Mouse (Mus musculus): ENCODE data around the gene Asb6.

Asb6 gene

DNA sequence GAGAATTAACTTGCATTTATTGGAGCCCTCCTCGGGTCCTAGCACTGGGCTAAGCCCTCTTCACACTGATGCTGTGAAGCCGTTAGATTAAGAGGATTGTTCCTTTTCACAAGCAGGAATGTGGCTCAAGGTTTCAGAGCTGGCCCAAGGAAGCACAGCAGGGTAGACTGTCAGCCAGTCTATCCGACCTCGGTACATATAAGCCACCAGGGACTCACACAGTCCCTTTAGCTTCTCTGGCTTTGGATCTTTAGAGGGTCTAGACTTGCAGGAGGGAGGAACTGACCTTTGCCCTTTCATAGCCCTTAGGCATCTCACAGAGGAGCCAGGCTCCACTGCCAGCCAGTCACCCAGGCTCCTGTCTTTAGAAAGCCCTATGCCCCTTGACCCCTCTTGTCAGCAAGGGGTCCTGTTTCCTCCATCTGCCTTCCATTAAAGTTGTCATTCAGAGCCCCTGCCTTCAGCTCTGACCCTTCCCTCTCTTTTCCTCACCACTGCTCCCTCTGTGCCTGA, at the start of gene Asb6:
TSS of gene Asb6 (minus strand) at position 51 of the 513 bp plus-strand sequence.
- no peak for DNase-seq (ENCODE audit: low spot score)

DNA sequence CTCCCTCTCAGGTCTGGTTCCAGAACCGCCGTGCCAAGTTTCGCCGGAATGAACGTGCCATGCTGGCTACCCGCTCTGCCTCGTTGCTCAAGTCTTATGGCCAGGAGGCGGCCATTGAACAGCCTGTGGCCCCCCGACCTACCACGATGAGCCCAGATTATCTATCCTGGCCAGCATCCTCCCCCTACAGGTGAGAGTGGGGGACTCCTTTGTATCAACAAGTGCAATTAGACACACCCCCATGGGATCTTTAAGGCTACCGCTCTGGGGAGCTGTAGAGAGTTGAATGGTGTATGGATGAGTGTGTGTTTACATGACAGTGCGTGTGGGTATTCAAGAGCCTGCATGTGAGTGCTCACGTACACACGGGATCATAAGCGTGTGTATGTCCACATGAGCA, 49.3 kb upstream of the Asb6 start:
- DNase-seq (ENCODE audit: low spot score) = no peak

DNA sequence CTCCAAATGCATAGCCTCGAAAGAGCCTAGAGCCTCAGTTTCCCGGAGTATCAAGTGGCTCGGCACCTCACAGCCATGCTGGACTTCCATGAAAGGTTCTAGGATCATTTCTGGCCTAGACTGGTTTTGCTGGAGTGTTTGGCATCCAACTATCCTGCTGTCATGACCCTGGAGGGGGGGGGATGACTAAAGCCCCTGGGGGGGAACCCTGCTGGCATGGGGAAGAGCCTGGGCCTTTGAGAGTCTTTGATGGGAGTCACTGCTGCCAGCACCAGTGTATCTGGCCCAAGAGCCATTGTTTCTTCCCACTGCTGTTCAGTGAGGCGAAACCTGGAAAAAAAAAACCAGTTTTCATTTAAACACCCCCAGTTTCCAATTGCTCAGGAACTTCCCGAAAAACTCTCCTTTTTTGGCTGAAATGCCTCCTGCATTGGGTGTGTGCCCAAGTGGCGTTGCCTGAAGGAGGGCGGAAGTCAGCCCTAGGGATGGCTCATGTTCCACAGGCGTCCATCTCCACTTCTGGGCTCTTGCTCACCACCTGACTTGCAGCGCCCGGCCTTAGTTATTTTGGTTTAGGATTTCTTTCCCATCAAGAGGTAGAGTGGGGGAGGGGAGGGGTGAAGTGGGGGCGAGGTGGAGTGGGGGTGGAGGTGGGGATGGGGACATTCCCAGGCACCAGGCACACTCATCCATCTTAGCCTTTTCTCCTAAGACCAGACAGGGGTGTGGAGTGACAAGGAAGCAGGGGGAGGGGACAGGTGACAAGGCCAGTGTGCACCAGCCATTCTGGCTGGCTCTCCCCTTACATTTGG, 45.7 kb upstream of the Asb6 start:
- no peak for DNase-seq (ENCODE audit: low spot score)

DNA sequence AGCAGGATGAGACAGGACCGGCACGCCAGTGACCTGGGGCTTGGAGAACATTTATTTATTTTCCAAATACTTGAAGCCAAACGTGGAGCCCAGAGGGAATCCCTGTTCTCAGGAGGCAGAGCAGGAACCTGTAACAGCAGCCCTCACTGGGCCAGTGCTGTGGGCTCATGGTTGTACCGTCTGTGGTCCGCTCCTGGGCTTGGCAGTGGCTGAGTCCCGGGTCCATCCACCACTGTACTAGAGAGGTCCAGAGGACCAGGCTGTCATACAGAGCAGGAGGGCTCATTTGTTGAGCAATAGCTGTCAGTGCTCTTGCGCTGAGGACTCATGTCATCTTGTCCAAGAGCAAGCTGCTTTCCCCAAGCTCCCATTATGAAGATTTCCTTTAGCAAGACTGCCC, 45.0 kb upstream of the Asb6 start:
- no peak for DNase-seq (ENCODE audit: low spot score)

DNA sequence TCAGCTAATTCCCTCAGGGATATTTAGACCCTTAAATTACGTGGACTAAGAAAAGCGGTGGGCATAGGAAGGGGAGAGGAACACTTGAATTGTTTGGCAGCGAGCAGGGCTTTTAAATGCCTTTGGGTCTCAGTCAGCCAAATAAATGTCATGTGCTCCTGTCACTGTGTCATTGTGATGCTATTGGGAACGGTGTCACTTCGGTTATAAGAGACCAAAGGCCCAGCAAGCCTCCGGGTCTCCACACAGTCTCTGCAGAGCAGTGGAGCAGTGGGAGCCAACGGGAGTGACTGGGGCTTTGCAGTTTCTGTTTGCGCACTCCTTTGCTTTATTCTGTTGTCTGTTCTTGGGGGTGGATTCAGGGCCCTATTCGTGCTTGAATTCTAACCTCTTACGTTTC, 44.3 kb upstream of the Asb6 start:
- DNase-seq (ENCODE audit: low spot score) = no peak

DNA sequence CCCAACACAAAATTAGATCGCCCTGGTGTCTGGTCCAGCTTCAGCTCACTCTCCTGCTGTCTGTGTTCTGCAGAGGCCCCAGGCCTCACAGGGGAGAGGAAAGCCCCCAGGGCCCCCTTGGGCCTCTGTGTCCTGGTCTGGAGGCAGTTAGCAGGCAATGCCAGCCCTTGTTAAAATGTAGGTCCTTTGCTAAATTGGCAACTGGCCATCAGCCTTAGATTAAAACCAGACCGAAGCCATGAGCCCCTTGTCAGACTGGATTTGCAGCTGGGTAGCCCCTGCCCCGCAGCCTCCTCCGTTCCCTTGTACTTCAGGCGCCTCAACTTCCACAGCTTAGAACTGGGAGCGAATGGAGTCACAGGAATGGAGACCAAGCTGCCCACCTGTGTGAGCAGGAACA, 42.5 kb upstream of the Asb6 start:
- no peak for DNase-seq (ENCODE audit: low spot score)

DNA sequence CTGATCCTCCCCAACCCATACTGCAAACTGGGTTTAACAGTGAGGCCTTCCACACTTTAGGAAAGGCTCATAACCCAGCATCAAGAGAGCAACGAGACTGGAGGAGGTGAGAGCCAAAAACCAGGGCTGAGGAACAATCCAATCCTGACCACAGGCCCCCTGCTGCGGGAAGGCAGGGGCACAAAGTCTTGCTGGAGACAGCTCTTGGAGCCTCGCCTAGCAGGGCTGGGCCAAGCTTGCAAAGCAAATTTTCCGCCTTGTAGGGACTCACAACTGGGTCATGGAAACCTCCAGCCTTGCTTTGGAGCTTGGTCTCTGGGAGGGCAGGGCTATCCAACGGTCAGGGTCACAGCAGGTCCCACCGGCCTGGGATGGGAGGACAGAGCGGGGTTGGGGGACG, 40.7 kb upstream of the Asb6 start:
- no peak for DNase-seq (ENCODE audit: low spot score)

DNA sequence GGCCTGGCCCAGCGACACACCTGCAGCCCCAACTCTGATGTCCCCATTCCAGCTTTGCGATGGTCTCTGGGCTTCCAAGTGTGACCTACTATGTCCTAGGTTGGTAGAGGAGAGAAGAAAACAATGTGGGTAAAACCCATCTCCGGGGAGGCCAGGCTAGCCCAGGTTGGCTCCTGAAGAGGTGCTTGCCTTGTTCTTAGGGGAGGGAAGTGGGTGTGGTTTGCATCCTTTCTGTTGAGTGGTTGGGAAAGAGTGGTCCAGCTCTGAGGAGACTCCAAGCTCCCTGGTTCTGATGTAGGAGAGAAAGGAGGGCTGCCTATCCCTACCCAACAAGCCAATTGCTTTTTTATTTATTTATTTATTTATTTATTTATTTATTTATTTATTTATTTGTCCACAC, 35.3 kb upstream of the Asb6 start:
- DNase-seq (ENCODE audit: low spot score) = no peak

DNA sequence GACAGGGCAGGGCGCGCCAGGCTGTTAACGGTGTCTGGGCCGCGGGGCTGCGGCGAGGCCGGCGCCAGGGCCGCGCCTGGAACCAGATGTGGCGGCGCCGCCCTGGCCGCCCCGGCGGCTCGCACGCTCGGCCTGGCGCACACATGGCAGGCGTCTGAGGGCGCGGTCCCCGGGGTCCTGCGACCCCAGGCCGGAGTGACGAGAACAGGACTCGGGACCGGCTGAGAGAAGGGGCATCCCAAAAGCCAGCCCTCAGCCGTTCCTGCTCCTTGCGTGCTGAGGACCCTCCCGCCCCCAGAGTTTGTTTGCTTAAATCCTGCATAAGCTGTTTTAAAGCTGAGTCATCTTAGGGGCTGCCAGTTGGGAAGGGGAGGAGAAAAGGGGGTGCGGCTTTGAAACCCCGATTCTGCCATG, 34.8 kb upstream of the Asb6 start:
- no peak for DNase-seq (ENCODE audit: low spot score)

DNA sequence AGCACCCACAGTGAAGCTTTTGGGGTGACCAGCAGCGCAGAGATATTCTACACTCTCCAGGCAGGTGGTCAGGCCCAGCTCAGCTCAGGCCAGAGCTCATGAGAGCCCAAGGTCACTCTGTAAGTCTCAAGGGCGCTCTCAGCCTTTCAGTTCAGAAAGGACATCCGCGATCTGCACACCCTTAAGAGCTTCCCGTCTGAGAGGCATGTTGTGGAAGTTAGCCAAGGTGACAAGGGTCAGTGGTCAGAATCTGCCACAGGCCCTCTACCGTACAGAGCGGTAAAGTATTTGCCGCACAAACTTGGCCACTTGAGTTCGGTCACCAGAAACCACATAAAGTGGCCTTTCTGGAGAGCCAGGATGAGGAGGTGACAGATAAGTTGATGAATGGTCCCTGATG, 33.4 kb upstream of the Asb6 start:
- no peak for DNase-seq (ENCODE audit: low spot score)

DNA sequence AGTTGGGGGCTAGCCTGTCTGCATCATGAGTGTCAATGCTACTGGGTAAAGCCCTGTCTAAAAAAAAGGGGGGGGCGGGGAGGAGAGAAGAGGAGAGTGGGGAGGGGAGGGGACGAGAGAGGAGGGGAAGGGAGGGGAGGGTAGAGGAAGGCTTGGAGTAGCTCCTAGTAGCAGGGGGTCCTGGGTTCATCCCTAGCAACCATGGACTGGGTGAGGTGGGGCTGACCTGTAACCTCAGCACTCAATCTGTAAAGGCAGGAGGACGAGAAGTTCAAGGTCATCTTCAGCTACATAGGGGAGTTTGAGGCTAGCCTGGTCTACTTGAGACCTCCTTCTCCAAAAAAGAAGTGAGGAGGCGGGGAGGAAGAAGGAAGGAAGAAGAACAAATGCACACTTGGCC, 31.9 kb upstream of the Asb6 start:
- DNase-seq (ENCODE audit: low spot score) = no peak

DNA sequence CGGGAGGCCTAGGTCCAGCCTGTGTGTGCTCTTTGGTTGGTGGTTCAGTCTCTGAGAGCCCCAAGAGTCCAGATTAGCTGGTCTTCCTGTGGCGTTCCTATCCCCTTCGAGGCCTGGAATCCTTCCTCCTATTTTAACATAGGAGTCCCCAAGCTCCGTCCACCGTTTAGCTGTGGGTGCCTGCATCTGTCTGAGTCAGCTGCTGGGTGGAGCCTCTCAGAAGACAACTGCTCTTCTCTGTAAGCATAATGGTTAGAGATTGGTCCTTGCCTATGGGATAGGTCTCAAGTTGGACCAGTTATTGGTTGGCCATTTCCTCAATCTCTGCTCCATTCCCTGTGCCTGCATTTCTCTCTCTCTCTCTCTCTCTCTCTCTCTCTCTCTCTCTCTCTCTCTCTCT, 29.6 kb upstream of the Asb6 start:
- DNase-seq (ENCODE audit: low spot score) = no peak

DNA sequence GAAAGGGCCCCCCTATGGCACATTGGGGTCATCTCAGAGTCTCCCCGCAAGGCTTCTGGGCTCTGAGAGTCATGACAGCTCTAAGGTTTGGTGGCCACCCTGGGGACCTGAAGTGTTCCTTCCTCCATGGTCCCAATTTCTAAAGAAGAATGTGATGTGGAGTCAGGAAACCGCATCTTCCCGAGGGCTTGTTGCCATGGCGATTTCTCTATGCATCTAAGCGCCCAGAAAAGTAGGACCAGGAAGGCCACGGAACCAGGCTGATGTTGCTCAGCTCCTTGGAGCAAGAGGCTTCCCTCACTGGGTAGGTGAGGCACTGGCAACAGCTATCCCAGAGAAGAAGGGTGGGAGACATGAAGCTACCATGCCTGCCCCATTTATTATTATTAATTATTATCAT, 26.9 kb upstream of the Asb6 start:
- DNase-seq (ENCODE audit: low spot score) = no peak

DNA sequence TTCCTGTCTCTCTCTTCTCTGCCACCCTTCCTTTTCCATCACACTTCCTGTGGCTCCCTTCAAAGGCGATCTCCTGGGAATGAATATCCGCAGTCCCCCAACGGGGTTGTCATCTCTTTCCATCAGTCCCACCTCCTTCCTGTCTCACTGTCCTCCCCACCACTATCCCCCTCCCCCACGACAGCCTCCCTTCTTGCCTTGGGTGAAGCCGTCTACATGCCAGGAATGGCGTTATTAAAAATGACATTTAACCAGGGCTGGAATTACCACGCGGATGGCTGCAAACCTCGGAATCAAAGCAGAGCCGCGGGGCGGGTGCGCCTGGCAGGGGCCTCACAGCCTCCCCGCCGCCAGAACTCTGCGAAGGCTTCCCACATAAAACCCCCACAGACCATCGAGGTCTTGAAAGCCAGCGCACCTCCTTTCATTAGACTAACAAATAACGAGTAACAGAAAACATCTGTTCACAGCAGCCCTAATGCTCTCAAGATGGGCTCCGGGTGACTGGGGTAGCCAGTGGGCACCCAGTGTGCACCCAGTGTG, 22.7 kb upstream of the Asb6 start:
- no peak for DNase-seq (ENCODE audit: low spot score)

DNA sequence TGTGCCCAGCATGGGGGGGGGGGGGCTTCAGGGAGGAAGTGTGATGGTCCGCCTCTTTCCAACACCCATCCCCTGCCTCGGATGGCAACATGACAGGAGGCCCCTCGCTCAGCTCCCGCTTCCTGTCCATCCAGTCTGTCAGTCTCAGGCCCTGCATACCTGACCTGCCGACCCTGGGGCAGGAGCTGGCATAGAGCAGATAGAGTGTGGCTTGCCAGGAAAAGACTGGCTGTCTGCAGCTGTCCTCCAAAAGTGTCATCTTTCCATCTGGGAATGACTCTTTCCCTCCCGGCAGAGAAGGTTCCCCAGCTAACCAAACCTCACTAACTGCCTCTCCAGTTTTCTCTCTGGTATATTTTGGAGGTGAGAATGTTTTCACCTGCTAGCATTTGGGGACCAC, 20.4 kb upstream of the Asb6 start:
- no peak for DNase-seq (ENCODE audit: low spot score)

DNA sequence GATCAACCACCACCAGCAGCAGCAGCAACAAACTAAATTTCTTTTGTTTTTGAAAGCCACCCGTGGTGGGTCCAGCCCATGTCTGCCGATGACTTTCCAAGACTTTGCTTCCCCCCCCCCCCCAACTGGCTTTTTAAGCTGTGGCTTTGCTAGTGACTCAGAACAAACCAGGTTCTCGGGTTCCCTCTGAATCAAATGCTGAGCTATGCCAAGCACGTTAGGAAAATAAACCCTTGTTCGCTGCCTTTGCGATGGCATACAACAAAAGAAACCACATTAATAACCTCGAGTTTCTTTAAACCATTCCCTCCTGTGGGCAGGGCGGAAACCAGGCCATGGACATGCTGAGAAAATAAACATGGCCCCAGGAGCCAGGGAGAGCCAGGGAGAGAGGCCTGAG, 18.1 kb upstream of the Asb6 start:
- no peak for DNase-seq (ENCODE audit: low spot score)

DNA sequence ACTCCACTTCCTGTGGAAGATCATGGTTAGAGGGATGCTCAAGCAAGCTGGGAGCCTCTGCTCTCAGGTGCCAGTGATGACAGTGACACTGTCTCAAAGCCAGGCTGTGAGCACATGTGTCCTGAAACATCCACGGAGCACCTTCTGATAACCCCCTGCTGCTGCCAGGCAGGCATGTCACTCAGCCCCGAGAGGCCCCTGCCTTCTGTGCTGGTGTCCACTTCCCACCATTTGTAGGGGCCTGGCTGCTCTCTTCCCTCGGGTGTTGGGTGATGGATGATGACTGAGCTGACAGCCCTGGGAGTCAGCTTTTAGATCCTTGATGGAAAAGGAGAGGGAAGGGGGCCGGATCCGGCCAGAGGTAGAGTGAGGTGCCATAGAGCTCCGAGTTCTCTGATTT, 16.6 kb upstream of the Asb6 start:
- no peak for DNase-seq (ENCODE audit: low spot score)

DNA sequence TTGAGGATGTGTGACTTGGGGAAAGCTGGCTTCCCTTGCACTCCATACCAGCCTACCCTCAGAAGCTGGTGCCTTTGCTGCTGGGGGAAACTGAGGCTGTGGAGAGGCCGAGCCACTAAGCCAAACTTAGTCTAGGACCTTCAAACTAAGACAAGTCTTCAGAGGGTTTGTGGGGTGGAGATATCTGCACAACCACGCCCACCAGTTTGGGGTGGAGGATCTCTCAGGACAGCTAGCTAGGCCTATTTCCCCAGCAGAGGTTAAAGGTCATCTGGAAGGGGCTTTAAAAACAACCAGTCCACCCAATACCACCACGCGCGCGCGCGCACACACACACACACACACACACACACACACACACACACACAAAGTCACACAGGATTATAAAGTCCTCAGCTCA, 16.1 kb upstream of the Asb6 start:
- no peak for DNase-seq (ENCODE audit: low spot score)

DNA sequence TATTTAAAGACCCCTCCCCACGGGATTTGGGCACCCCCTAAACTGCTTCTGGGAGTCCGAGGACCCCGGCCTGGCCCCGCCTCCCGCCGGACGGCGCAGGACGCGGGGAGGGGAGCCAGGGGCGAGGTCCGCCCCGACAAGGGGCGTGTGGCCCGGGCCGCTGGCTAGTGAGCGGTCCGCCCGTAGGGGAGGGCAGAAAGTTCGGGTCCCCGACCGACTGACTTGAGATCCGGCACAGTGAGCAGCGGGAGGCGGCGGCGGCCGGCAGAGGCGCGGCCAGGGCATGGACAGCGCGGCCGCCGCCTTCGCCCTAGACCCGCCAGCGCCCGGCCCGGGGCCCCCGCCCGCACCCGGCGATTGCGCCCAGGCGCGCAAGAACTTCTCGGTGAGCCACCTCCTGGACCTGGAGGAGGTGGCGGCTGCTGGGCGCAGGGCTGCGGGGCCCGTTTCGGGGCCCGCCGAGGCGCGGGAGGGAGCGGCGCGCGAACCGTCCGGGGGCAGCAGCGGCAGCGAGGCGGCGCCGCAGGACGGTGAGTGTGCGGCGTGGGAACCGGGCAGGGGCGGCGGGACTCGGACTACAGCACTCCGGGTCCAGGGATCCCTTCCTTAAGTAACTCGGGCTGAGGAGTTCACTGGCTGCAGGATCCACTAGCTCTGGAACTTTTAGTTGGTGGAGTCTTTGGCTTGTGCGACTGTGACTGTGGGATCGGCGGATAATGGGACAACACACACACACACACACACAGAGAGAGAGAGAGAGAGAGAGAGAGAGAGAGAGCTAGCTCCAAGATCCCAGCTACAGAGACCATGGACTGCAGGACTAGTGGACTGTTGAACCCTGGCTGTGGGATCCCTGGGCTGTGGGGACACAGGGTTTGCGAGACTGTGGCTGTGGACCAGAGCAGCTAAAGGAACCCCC, 15.3 kb upstream of the Asb6 start:
- DNase-seq (ENCODE audit: low spot score) = no peak

DNA sequence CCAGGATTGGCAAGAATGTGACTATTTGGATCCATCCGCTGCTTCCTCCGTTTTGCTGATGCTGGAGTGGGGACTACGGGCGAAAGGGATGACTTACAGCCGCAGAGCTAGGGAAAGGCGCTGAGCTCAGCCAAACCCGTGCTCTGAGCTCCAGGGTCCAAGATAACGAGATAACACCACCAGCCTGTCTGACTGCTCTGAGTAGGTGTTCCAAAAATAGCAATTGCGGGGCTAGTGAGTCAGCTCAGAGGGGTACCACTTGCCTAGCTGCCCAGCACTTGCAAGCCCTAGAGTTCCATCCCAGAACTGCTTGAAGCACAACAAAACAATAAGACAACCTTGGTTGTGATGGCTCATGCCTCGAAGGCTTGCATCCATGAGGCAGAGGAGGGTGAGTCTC, 12.5 kb upstream of the Asb6 start:
- no peak for DNase-seq (ENCODE audit: low spot score)

DNA sequence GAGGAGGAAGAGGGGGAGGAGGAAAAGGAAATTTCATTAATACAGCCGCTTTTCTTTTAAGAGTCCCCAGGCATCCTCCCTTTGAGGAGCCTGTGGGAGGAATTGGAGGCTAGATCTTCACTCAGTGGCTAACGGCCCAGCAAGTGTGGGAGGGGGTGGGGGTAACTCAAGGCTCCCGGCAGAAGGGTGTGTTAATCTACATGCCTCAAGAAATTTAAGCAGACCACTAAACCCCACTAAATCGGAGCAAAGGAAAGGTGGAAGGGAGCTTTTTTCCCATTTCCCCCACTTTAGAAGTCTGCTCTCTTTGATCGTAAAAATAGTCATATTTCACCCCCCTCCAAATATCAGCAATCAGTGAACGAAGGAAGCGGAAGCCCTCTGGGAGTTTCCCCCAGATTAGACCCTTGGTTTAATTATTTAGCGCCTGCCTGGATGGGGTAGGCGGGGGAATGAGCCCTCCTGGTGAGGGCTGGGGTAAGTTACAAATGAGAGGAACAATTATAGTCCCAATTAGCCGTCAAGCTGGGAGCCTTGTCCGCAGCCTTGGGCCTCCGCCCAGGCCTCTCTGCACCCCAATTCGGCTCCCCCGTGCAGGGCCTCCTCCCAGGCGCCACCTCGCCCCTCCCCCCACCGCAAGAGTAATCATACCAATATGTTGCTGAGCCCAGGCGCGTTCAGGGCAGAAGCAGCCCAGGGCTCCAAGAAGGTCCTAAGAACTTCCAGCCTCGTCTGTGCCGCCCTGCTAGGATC, 6.3 kb upstream of the Asb6 start:
- no peak for DNase-seq (ENCODE audit: low spot score)

DNA sequence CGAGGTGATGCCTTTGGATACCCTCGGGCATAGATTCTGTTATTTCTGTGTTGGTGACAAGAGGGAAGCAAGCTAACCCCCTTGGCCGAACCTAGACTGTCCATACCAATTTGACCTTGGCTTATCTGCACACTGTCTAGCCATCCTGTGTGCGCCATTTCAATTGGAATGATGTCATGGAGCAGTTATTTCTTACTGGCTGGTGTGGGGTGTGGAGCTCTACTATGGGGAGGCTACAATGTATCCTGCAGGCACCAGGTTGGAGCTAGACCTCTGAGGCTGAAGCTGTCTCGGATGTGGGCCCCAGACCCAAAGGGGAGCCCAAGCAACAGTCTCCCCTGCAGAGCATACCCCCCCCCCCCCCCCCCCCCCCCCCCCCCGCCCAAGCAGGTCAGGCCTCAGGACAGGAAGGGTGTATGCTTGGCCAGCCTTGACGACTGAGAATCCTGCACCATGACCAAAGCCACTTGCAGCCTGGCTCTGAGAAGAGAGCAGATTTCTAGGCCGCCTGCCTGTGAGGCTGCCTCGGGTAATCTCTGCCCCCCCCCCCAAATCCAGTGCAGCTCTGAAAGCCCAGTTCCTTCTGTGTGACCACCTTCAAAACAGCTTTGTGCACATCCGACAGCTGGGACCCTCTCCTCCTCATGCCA, 4.4 kb upstream of the Asb6 start, which contains the start of gene Prrx2:
TSS of gene Prrx2 (plus strand) at position 600 of the 650 bp plus-strand sequence.
- DNase-seq (ENCODE audit: low spot score) = no peak

Measured in urinary bladder, postnatal 10 days (tissue).